Mouse (Mus musculus) liver, adult 2 months (tissue): ENCODE data around the gene Bri3bp.

Experiments
- CTCF ChIP-seq: fragments of 200-500 bp; IDR thresholded peaks from 2 replicates; pipeline ENCODE4 v1.5.1; 2011; ENCODE audit warnings: low read depth, low read length, control low read depth
- POLR2A ChIP-seq: fragments of 200-500 bp; IDR thresholded peaks from 2 replicates; pipeline ENCODE4 v1.6.1; 2011; ENCODE audit warnings: low read length, control low read depth; ENCODE audit not compliant: insufficient read depth; ENCODE audit errors: extremely low read depth

DNA sequence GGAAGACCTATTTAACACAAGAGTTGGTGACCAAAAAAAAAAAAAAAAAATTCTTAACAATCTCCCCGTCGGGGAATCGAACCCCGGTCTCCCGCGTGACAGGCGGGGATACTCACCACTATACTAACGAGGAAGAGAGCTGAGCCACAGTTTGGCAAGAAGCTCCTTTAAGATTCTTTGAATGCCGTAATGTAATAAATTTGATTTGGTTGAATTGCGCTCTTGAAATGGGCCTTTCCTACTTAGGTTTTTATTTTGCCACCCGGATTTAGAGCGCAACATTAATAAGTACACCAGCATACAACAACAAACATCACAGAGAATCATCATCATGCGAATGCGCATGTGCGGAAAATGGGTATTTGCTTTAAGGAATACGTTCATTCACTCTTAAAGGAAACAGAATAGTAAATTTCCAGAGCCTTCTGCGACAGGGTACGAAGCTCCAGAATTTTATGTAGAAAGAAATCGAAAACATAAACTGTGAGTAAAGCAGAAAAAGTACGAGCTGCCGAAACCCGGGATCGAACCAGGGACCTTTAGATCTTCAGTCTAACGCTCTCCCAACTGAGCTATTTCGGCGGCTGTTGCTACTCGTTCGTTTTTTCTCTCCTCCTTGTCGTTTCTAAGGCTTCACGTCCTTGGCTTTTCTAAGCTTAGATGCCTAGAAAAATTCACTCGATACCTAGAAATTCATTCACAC, 35.7 kb upstream of the Bri3bp start:
- TF ChIP-seq POLR2A (no peak), CTCF (no peak)
